Mouse (Mus musculus): ENCODE measurements at regions not wholly inside any gene's neighbourhood (a gene's known extent, or its start where the extent isn't known, plus 50 kb on each side); places are given as distances from the start of the nearest gene placed in this dataset.
"Not testable (repeated sequence)": the region's sequence is repeated elsewhere in the genome, so short reads cannot be mapped to it uniquely, and the experiment has no call there.

DNA sequence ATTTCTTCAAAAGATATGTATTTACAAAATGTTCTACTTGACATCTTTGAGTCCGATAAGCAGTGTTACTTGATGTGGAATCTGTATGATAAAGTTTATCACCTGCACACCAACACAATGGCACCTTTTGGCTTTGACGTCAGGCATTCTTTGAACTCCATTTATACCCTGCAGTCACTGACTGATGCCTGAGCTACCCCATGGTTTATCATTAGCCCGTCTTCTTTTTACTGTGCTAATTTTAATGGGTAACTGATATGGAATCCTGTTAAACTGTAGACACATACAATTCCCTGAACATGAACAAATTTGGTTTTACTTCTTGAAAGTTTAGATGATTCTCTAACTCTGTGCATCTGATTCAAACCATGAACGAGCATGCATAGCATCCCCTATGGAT, 253.8 kb upstream of the Klf6 start:
- DNase-seq (ENCODE audit: low read depth), result no peak

DNA sequence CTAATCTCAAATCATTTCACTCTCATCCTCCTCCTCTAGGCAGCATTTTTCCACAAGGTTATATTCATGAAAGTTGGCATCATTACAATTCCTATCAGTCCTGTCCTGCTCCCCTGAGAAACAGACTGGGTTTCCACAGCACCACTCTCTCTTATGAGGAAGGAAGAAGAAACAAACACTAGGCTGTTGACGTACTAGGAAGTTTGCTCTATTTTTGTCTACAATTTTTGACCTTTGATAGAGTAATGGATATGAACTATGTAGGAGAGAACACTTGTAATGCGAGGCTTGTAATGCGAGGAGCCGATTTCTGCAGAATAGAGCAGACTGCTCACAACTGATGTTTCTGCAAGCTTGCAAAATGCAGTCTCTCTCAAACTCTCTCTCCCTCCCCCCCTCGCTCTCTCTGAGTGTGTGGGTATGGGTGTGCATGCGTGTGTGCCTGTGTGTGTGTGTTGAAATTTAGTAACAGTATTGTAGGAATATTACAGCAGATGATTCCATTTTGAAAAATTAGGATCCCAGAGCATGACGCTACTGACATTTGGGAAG, 247.0 kb upstream of the Klf6 start:
- no peak for DNase-seq (ENCODE audit: low read depth)

DNA sequence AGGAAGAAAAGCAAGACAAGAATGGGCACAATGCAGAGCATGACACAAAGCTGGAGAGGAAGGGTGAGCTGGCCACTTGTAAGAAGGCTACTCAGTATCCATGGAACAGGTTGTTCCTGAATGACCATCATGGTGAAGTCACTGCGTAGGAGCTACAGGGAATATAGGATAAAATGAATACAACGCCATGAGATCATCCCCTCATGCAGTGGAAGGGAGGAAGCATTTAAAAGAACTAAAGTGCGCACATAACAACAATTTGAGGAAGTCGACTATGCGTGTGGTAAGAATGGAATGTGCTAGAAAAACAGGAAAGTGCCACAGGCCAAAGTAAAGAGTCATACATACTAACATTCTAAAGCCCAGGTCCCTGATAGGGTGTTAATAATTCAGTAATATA, 246.4 kb upstream of the Klf6 start:
- DNase-seq (ENCODE audit: low read depth), result no peak

DNA sequence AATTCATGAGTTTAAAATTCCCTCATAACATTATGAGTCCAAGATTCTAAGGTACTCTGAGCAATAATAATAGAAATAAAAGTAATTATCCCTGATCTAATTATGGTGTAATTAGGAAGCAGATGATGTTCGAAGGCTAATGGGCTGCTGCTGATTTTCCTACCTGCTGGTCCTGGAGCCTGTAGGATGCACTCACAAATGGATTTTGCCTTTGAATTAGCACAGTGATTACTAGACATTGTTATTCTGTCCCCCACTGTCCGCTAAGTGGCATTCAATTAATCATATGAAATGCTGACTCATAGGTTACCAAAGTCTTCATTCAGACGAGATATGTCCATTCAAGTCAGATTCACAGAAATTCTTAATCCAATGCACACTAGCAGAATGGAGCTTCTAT, 246.0 kb upstream of the Klf6 start:
- no peak for DNase-seq (ENCODE audit: low read depth)

DNA sequence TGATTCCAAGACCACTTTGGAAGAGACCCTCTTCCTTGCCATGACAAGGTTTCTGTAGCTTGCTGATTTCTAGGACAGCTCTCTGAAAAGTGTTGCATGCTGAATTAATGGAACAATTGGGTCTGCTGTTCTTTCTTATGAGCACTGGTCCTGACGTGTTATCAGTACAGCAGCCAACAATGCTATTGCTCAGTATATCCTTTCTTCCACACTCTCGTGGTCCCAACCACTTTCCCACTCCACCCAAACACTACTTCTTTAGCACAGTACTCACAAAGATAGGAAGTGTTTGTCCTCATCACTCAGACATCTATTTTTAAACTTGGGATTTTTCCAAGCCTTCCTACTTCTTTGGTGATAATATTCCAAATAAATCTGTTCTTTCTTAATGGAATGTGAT, 233.2 kb upstream of the Klf6 start:
- no peak for DNase-seq (ENCODE audit: low read depth)

DNA sequence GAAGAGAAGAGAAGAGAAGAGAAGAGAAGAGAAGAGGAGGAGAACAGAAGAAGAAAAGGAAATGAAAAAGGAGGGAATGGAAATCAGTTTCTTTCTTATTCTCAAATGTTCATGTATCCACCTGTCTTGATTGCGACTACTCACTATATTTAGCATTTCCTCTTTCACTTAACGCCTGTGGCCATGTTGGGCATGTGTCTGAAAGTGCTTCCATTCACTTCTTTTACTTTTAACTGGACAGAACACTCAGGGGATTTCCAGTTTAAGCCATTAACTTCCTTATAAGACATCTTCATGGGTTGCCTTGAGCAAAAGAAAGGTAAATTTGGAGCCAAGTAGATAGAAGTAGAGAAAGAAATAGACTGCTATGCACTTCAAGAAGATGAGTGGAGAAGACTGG, 226.3 kb upstream of the Klf6 start:
- no peak for DNase-seq (ENCODE audit: low read depth)

DNA sequence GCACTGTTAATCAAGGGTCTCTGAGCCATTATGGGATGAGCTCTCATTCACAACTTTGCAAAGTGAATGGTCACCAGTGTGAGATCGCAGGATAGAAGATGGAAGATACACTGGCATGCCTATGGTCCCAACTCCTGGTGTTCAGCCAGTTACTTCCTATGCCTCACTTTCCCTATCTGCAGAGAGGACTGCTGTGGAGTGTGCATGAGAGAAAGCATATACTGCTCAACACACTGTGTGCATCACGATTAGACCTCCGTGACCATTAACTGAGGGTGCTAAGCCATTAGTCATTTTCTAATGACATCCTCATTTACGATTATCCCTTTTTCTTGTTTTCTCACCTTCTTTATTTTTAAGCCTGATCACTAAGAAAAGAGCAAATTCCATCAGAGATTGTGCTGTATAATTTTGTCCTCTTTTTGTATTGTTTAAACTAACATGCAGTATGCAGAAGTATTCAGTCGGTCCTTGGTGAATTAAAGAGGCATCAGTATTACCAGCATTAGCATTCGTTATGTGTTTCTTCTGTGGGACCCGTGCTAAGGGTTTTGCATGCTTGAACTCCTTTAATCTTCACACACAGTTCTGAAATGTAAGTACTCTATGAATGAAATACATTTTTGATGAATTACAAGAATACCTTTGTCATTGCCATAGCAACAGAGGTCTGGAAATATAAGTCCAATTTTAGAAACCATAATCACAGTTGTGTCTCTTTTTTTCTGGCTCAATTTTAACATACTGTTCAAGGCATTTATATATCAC, 219.4 kb upstream of the Klf6 start:
- DNase-seq (ENCODE audit: low read depth), result no peak

DNA sequence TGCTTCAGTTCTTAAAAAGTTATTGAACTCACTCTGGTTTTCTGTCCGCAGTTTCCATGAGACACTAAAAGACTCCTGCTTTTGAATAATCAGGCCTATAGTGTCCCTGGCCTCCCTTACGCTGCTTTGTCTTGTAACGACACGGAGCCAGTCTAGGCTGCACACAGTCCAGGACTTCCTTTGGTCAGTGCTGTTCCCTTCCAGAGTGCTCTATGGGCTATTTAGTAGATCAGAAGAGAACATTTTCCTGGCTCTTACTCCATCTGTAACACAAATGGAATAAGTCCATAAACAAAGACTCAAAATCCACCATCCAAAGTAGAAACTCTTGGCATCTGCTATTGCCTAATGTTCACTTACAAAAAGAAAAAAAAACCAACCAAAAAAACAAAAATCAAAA, 213.0 kb upstream of the Klf6 start:
- no peak for DNase-seq (ENCODE audit: low read depth)

DNA sequence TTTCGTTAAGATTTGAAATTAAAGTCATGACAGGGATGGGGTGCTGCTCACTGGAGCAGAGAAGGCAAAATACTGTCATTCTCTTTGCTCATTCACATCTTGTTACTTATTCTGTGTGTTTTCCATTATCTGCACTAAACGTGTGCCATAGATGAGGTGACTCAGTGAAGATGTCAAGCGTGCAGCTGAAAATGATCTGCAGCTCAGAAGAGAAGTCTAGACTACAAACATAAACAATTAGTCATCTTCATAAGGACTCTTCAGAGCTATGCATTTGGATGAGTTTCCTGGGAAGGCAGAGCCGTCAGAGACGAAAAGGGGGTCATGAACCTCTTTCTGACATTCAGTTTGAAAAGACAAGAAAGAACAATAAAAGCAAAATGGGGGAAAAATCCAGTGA, 203.7 kb upstream of the Klf6 start:
- no peak for DNase-seq (ENCODE audit: low read depth)

DNA sequence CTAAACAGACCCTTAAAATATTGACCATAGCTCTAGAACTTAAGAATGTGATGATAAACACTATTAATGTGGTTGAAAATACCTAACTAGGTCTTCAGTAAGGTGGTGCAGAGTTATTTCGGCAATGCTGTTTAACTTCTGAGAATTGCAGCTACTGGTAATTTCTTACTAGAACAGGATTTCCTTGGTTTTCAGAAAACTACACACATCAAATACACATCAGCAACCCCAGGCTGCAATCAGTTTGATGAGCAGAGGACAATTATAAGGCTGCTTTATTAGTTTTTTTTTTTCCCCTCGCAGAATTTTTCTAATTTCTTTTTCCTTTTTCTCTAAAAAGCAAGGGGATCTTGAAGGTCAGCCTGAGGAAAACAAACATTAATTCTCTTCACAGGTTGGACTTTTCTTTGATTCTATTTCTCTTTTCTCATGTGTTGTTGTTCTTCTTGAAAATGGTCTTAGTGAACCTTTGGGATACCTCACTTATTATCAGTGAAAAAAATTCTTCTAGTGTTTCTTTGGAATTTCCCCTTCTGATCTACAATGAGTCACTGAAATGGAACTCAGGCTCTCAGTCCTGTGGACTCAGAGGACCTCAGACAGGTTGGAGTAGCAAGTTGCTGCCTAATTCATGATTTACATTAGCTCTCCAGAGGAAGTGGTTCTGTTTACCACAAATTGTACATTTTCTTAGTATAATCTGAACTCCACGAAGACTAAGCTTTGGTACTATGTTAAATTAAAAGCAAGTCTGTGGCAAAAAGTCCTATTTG, 194.9 kb upstream of the Klf6 start:
- no peak for DNase-seq (ENCODE audit: low read depth)

DNA sequence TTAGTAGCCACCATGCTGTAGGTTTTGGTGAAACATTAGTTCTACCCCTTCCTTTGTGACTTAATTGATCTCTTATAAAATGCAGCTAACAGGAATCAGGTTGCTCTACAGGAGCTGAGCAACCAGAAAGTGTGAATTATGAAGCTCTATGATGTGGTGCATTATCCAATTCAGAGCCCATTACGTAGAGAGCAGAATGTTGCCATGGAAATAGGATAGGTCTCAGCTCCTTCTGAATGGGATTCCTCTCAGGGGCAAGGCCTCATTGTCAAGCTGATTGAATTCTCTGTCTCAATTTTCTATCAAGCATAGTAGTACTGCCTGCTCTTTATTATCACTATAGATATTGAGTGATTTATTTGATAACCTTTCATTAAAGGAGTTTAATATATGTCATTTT, 185.6 kb upstream of the Klf6 start:
- no peak for DNase-seq (ENCODE audit: low read depth)

DNA sequence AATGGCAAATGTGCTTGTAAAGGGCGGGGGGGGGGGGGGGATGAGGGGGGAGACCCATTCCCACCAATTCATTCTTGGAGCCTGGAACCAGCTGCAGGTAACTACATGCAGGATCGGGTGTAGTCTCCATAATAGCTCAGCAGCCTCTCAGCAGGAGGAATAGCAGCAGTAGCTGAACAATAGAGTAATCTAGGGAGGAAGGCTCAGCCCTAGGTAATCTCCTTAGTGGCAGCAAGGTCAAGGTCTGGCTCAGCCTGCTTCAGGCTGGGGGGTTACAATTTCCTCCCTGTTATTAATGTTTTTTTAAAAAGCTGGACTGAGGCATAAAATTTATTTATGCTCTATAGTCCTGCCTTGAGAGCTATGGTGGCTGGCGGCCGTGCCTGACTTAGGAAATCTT, 171.2 kb upstream of the Klf6 start:
- no peak for DNase-seq (ENCODE audit: low read depth)

DNA sequence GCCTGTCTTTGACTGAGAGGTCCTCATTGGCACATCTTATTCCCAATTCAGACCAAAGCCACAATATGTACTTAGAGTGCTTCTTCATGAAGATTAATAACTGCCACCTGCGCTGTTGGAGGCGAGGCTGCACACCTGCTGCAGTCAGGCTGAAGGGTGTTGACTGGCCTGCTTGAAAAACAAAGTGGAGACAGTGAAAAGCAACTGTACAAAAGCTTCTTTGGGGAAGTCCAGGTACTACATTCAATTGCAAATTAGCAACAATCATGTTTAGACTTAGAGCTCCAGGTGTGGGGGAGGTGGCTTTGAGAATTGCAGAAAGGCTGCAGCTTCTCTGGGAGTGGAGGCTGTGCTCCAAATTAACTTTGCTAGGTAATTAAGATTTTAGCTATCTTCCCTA, 170.6 kb upstream of the Klf6 start:
- DNase-seq (ENCODE audit: low read depth), result not testable (repeated sequence)

DNA sequence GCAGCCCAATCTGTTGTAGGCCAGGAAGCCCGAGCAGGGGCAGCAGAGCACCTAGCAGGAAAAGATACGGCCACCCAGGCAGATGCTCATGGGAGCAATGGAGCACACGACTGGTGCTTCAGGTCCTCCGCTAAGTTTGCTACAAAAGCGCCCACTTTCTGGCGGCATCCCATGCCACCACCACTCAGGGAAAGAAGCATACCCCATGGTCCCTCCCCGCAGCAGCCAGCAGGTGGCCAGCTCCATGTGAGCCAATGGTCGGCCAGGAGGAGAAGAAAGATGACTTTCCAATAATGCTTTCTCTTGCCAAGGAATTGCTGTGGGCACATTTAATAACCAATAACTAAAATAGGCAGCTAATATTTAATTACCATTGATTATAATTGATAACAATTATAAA, 166.7 kb upstream of the Klf6 start:
- no peak for DNase-seq (ENCODE audit: low read depth)

DNA sequence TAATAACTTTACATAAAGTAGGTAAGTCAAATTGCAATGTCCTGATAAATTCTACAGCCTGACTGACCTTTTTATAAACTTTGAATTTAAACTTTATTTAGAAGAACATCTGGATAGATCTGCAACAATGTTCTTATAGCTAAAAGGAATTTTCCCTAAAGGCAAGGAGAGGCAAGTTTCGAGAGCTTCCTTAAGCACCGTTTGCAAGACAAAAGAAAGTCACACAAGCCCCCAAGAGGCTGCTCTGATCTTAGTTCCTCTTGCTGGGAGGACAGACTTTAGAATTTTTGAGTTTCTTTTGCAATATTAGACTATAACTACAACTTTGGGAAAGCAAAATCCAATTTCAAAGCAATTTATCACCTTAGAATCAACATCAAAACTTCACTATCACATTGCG, 165.7 kb upstream of the Klf6 start:
- not testable (repeated sequence) for DNase-seq (ENCODE audit: low read depth)

DNA sequence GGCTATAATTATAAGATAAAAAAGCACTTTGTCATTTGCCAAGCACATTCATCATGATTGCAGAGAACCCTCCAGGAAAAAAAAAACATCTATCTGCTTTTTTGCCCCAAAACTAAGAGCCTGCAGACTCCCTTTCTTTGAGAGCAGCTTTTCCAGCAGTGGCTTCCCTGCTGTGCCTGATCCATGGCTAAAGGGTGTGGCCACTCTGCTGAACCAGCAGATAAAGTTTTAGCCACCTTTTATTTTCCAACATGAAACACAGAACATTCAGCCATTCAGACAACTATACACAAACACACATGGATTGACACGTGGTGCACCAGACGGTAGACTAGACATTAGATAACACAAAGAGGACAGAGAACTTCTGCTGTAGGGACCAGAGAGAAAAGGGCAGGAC, 164.9 kb upstream of the Klf6 start:
- no peak for DNase-seq (ENCODE audit: low read depth)

DNA sequence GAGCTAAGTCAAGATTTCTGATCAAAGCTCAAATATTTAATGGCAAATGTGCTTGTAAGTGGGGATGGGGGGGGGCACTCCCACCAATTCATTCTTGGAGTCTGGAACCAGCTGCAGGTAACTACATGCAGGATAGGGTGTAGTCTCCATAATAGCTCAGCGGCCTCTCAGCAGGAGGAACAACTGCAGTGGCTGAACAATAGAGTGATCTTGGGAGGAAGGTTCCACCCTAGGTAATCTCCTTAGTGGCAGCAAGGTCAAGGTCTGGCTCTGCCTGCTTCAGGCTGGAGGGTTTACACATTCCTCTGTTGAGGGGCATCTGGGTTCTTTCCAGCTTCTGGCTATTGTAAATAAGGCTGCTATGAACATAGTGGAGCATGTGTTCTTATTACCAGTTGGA, 164.0 kb upstream of the Klf6 start:
- not testable (repeated sequence) for DNase-seq (ENCODE audit: low read depth)

DNA sequence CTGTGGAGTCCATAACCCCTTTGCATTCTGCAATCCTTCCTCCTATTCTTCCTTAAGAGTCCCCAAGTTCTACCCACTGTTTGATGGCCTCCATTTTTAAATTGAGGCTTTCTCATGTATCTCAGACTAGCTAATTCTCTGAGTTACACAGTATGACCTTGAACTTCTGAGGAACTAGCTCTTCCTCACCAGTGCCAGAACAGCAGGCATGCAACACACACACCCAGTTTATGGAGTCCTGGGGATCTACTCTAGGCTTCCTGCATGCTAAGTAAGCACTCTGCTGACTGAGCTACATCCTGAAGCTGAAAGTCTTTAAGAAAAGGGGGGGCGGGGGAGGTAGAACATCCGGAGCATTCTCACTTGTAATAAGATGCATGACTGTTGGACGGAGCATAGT, 159.2 kb upstream of the Klf6 start:
- DNase-seq (ENCODE audit: low read depth), result no peak

DNA sequence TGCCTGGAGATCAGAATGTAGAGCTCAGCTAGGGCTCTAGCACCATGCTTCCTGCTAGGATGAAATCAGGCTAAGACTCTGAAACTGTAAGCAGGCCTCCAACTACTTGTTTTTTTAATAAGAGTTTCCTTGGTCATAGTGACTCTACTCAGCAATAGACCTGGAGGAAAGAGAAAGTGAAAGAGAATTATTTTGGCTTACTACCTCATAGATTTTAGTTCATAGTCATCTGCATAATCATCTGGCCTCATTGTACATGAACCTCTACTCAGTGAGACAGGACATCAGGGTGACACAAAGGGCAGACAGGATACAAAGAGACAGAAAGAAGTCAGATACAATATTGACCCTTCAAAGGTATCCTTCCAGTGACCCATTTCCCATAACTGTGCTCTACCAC, 156.3 kb upstream of the Klf6 start:
- DNase-seq (ENCODE audit: low read depth), result no peak

DNA sequence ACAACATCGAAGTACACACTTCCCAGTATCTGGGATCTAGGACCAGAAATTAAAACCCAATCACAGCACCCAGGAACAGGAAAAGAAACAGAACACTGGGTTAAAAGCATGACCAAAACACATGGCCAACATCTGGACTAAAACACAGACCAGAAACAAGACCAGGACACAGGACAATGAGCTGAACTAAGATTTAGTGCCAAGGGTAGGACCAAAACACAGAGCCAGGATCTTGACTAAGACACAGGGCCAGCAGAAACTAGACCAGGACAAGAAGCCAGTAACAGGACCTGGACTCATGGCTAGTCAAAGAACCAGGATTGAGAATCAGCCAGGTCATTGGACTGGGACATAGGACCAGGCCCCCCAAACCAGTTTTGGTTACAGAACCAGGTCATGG, 149.6 kb upstream of the Klf6 start:
- no peak for DNase-seq (ENCODE audit: low read depth)

DNA sequence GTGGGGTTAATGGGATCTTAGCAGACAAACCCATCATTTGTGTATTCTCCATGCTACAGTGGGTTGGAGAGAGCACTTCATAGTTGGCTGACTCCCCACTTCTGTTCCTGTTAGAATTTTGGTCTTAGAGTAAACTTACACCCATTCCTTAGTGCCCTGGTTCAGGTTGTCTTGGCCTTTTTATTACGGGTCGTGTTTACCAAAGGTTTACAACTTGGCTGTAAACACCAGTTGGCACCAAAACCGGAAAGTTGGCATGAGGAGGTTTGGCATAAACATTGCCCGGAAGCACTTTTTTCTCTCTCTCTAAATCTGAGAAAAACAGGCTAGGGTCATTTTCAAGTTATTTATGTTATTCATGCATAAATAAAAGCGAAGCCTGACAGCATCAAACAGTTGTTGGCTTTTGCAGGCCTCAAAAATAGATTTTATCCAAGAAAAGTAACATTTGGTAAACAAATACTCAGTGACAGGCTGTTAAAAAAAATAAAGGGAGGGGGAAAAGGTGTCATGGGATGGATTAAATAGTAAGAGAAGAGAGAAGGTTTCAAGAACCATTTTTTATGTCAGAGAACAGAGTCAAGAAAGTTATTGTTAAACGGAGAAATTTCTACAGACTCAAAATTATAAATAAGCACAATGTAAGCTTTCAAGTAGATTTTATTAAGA, 148.0 kb upstream of the Klf6 start:
- DNase-seq (ENCODE audit: low read depth), result no peak

DNA sequence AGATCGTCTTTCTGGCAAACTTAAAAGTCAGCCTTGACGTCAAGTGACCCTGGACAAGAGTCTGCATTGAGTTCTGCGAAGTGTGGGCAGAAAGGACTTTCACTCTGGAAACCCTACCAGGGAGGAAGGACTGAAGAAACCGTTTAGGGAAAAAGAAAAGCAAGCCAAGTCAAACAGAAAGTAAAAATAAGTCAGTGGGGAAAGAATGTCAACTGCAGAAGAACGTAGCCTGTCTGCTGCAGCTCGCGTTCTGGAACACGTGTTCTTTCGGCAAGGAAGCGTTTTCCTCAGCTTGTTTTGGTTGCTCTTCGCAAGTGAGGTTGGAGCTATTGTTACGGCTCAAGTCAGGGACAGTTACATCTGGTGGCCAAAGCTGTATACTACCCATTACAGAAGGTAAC, 147.1 kb upstream of the Klf6 start:
- no peak for DNase-seq (ENCODE audit: low read depth)

DNA sequence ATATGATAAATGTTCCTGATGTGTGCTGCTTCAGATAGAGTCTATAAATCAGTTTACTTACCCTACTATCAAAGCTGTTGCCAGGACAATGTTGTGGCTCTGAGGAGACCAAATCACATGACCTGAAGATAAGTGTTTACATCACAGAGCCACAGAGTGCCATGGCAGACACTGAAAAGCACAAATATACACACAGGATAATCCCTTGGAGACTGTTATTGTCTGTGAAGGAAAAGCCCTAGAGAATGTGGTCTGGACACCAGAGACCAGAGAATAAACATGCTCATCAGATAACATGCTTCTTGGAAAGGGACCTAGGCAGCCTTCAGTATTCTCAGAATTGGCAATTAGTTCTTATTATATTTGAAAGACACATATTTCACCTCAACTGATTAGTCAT, 146.5 kb upstream of the Klf6 start:
- DNase-seq (ENCODE audit: low read depth), result no peak

Measured in c-Kit-positive CD71-negative TER-119-negative erythroid progenitor cells, embryonic 14.5 days (primary cell).